Mouse (Mus musculus) kidney, adult 2 months (tissue): Measurements from ENCODE around the gene Slain1.

Experiments
- CTCF ChIP-seq: fragments of 200-500 bp; conservative IDR thresholded peaks from 2 replicates; pipeline ENCODE4 v1.5.1; 2011; ENCODE audit warnings: low read depth, mild to moderate bottlenecking, control low read depth, low read length, moderate library complexity, mixed read lengths; ENCODE audit not compliant: insufficient read depth, insufficient read length
- POLR2A ChIP-seq: fragments of 200-500 bp; IDR thresholded peaks from one replicate; pipeline ENCODE4 v1.6.1; 2011; ENCODE audit warnings: low read depth, low read length, control low read depth

DNA sequence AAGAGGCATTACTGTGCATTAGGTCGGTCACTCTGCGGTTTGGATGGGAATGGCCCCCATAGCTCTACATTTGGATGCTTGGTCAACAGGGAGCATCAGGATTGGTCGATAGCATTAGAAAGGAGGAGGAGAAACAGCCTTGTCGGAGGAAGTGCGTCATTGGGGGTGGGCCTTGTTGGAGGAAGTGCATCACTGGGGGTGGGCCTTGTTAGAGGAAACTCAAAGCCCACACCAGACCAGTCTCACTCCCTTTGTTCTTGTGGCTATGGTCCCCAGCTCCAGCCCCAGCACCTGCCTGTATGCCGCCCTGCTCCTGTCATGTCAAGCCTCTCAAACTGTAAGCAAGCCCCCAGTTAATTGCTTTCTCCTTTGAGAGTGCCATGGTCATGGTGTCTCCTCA, 49.3 kb downstream of the Slain1 start:
- TF ChIP-seq CTCF (no peak), POLR2A (no peak)
